Mouse (Mus musculus) MEL (cell line): ENCODE data around the gene Kcnmb2. TPM values are rescaled to one million over a fixed set of nuclear protein-coding genes. Genes with fewer than 3 reads are reported as not detected.

Experiments used
- DNase-seq: peaks from one replicate; pipeline ENCODE4 v3.0.0; 2011; ENCODE audit warnings: low read depth, low spot score
- H3K27ac ChIP-seq: 2 replicates; pipeline ENCODE4 v1.5.1; 2012; ENCODE audit warnings: low read depth, mild to moderate bottlenecking, control low read depth, low read length, moderate library complexity; ENCODE audit not compliant: control insufficient read depth
- H3K27me3 ChIP-seq, 2 experiments: fragments of 150-350 bp in 1 of 2; sonication (generic) in 1 of 2; 2 replicates each; pipeline ENCODE4 v1.6.1; 2012; ENCODE audit warnings: low read length in 2 of 2, mild to moderate bottlenecking in 2 of 2, improper control_type of control experiment in 1 of 2, moderate library complexity in 1 of 2; ENCODE audit not compliant: insufficient read depth in 2 of 2, control insufficient read depth in 1 of 2
- H3K36me3 ChIP-seq, 2 experiments: 2 replicates each; pipeline ENCODE4 v1.6.1; 2012 to 2014; ENCODE audit warnings: low read length in 2 of 2, improper control_type of control experiment in 1 of 2, inconsistent platforms in 1 of 2, mild to moderate bottlenecking in 1 of 2; ENCODE audit not compliant: insufficient read depth in 2 of 2, control insufficient read depth in 1 of 2
- H3K4me1 ChIP-seq, 2 experiments: fragments of 150-350 bp in 1 of 2; sonication (generic) in 1 of 2; 2 replicates each; pipeline ENCODE4 v1.6.1; 2012; ENCODE audit warnings: low read length in 2 of 2, improper control_type of control experiment in 1 of 2, mild to moderate bottlenecking in 1 of 2; ENCODE audit not compliant: insufficient read depth in 2 of 2, control insufficient read depth in 1 of 2
- H3K4me3 ChIP-seq, 2 experiments: fragments of 150-350 bp in 1 of 2; sonication (generic) in 1 of 2; 2 replicates each; pipeline ENCODE4 v1.5.1; 2012; ENCODE audit warnings: low read depth in 2 of 2, low read length in 2 of 2, mild to moderate bottlenecking in 2 of 2, moderate library complexity in 2 of 2, control low read depth in 1 of 2, improper control_type of control experiment in 1 of 2; ENCODE audit not compliant: control insufficient read depth in 1 of 2, insufficient read depth in 1 of 2
- H3K79me2 ChIP-seq: 2 replicates; pipeline ENCODE4 v1.6.1; 2012; ENCODE audit warnings: mild to moderate bottlenecking, low read length, moderate library complexity; ENCODE audit not compliant: control insufficient read depth, poor library complexity, insufficient read depth
- H3K9ac ChIP-seq: 2 replicates; pipeline ENCODE4 v1.6.1; 2012; ENCODE audit warnings: low read depth, mild to moderate bottlenecking, control low read depth, low read length, moderate library complexity; ENCODE audit not compliant: control insufficient read depth, poor library complexity, severe bottlenecking
- H3K9me3 ChIP-seq: fragments of 150-350 bp; sonication (generic); replicated peaks from 2 replicates; pipeline ENCODE4 v1.6.1; 2012; ENCODE audit warnings: mild to moderate bottlenecking, low read length, improper control_type of control experiment, moderate library complexity; ENCODE audit not compliant: insufficient read depth
- BHLHE40 ChIP-seq: IDR thresholded peaks from 2 replicates; pipeline ENCODE4 v1.6.1; 2012; ENCODE audit warnings: low read depth, mild to moderate bottlenecking, inconsistent platforms, low read length, improper control_type of control experiment, borderline replicate concordance
- CHD1 ChIP-seq: IDR thresholded peaks from 2 replicates; pipeline ENCODE4 v1.6.1; 2012; ENCODE audit warnings: low read depth, mild to moderate bottlenecking, inconsistent platforms, low read length, improper control_type of control experiment
- CHD2 ChIP-seq: IDR thresholded peaks from 2 replicates; pipeline ENCODE4 v1.6.1; 2011; ENCODE audit warnings: low read length, improper control_type of control experiment
- CTCF ChIP-seq, 3 experiments: IDR thresholded peaks in 2 of 3; conservative IDR thresholded peaks in 1 of 3; 2 replicates each; pipeline ENCODE4 v1.5.1; 2011 to 2012; ENCODE audit warnings: low read length in 3 of 3, low read depth in 2 of 3, mild to moderate bottlenecking in 2 of 3, improper control_type of control experiment in 1 of 3, inconsistent platforms in 1 of 3, mixed read lengths in 1 of 3, moderate library complexity in 1 of 3; ENCODE audit not compliant: control insufficient read depth in 1 of 3, insufficient read depth in 1 of 3, poor library complexity in 1 of 3, severe bottlenecking in 1 of 3
- ELF1 ChIP-seq: IDR thresholded peaks from 2 replicates; pipeline ENCODE4 v1.6.1; 2014; ENCODE audit warnings: low read depth, mild to moderate bottlenecking, inconsistent platforms, low read length, improper control_type of control experiment, moderate library complexity
- EP300 ChIP-seq, 2 experiments: IDR thresholded peaks; 2 replicates each; pipeline ENCODE4 v1.6.1; 2011; ENCODE audit warnings: improper control_type of control experiment in 2 of 2, low read length in 2 of 2, low read depth in 1 of 2, mild to moderate bottlenecking in 1 of 2
- ETS1 ChIP-seq: IDR thresholded peaks from 2 replicates; pipeline ENCODE4 v1.6.1; 2012; ENCODE audit warnings: low read depth, mild to moderate bottlenecking, inconsistent platforms, low read length, improper control_type of control experiment, moderate library complexity
- GATA1 ChIP-seq: IDR thresholded peaks from 2 replicates; pipeline ENCODE4 v1.6.1; 2011; ENCODE audit warnings: low read depth, low read length, improper control_type of control experiment
- HCFC1 ChIP-seq: IDR thresholded peaks from 2 replicates; pipeline ENCODE4 v1.6.1; 2012; ENCODE audit warnings: low read depth, mild to moderate bottlenecking, inconsistent platforms, low read length, improper control_type of control experiment, moderate library complexity
- JUND ChIP-seq: IDR thresholded peaks from 2 replicates; pipeline ENCODE4 v1.6.1; 2011; ENCODE audit warnings: low read depth, mild to moderate bottlenecking, improper control_type of control experiment, low read length
- MAX ChIP-seq: IDR thresholded peaks from 2 replicates; pipeline ENCODE4 v1.6.1; 2011; ENCODE audit warnings: low read length, improper control_type of control experiment
- MAZ ChIP-seq: IDR thresholded peaks from 2 replicates; pipeline ENCODE4 v1.6.1; 2012; ENCODE audit warnings: low read depth, mild to moderate bottlenecking, inconsistent platforms, low read length, improper control_type of control experiment
- MEF2A ChIP-seq: IDR thresholded peaks from 2 replicates; pipeline ENCODE4 v1.6.1; 2014; ENCODE audit warnings: low read depth, mild to moderate bottlenecking, inconsistent platforms, low read length, improper control_type of control experiment; ENCODE audit not compliant: poor library complexity, insufficient replicate concordance, severe bottlenecking; ENCODE audit errors: extremely low read depth
- MXI1 ChIP-seq: IDR thresholded peaks from 2 replicates; pipeline ENCODE4 v1.6.1; 2011; ENCODE audit warnings: mild to moderate bottlenecking, low read depth, low read length, improper control_type of control experiment
- MYB ChIP-seq: IDR thresholded peaks from 2 replicates; pipeline ENCODE4 v1.6.1; 2011; ENCODE audit warnings: mild to moderate bottlenecking, low read depth, low read length, improper control_type of control experiment
- MYC ChIP-seq: IDR thresholded peaks from 2 replicates; pipeline ENCODE4 v1.6.1; 2011; ENCODE audit warnings: low read depth, mild to moderate bottlenecking, low read length, improper control_type of control experiment, moderate library complexity
- NELFE ChIP-seq: IDR thresholded peaks from 2 replicates; pipeline ENCODE4 v1.6.1; 2011; ENCODE audit warnings: low read depth, low read length, improper control_type of control experiment
- POLR2AphosphoS2 ChIP-seq: IDR thresholded peaks from 2 replicates; pipeline ENCODE4 v1.6.1; 2011; ENCODE audit warnings: low read length, improper control_type of control experiment
- POLR2AphosphoS5 ChIP-seq: IDR thresholded peaks from 2 replicates; pipeline ENCODE4 v1.6.1; 2012; ENCODE audit warnings: low read depth, borderline replicate concordance, mild to moderate bottlenecking, inconsistent platforms, low read length, moderate library complexity, mixed read lengths
- RAD21 ChIP-seq: IDR thresholded peaks from 2 replicates; pipeline ENCODE4 v1.6.1; 2011; ENCODE audit warnings: mild to moderate bottlenecking, low read depth, low read length, improper control_type of control experiment
- RCOR1 ChIP-seq: IDR thresholded peaks from 2 replicates; pipeline ENCODE4 v1.6.1; 2012; ENCODE audit warnings: low read depth, mild to moderate bottlenecking, inconsistent platforms, low read length, improper control_type of control experiment
- SIN3A ChIP-seq: IDR thresholded peaks from 2 replicates; pipeline ENCODE4 v1.6.1; 2012; ENCODE audit warnings: low read length, improper control_type of control experiment, inconsistent platforms
- SMC3 ChIP-seq: IDR thresholded peaks from 2 replicates; pipeline ENCODE4 v1.6.1; 2011; ENCODE audit warnings: low read depth, low read length, improper control_type of control experiment
- TCF12 ChIP-seq: IDR thresholded peaks from 2 replicates; pipeline ENCODE4 v1.6.1; 2014; ENCODE audit warnings: low read depth, mild to moderate bottlenecking, inconsistent platforms, low read length, improper control_type of control experiment, moderate library complexity
- UBTF ChIP-seq: IDR thresholded peaks from 2 replicates; pipeline ENCODE4 v1.6.1; 2012; ENCODE audit warnings: low read depth, mild to moderate bottlenecking, inconsistent platforms, low read length, improper control_type of control experiment, moderate library complexity, borderline replicate concordance; ENCODE audit not compliant: insufficient read depth
- USF2 ChIP-seq, 2 experiments: IDR thresholded peaks; 2 replicates each; pipeline ENCODE4 v1.6.1; 2011 to 2012; ENCODE audit warnings: improper control_type of control experiment in 2 of 2, low read length in 2 of 2, borderline replicate concordance in 1 of 2, inconsistent platforms in 1 of 2, low read depth in 1 of 2, mild to moderate bottlenecking in 1 of 2; ENCODE audit not compliant: insufficient read depth in 1 of 2
- ZC3H11A ChIP-seq: IDR thresholded peaks from 2 replicates; pipeline ENCODE4 v1.6.1; 2012; ENCODE audit warnings: low read depth, mild to moderate bottlenecking, inconsistent platforms, low read length, improper control_type of control experiment
- ZKSCAN1 ChIP-seq: IDR thresholded peaks from 2 replicates; pipeline ENCODE4 v1.6.1; 2012; ENCODE audit warnings: low read depth, mild to moderate bottlenecking, inconsistent platforms, low read length, improper control_type of control experiment, moderate library complexity
- ZMIZ1 ChIP-seq: IDR thresholded peaks from 2 replicates; pipeline ENCODE4 v1.6.1; 2012; ENCODE audit warnings: low read depth, mild to moderate bottlenecking, inconsistent platforms, low read length, improper control_type of control experiment, moderate library complexity
- ZNF384 ChIP-seq: IDR thresholded peaks from 2 replicates; pipeline ENCODE4 v1.6.1; 2012; ENCODE audit warnings: low read depth, mild to moderate bottlenecking, inconsistent platforms, low read length, improper control_type of control experiment
- polyA plus RNA-seq, 2 experiments: library from polyadenylated mRNA; stranded (reverse) in 1 of 2; unstranded in 1 of 2; fragments of >175 nt in 1 of 2; fragments of >200 nt in 1 of 2; gene quantifications; 2 replicates each; pipeline versions ENCODE4 v1.2.1 to v1.2.4; 2012; ENCODE audit warnings: low replicate concordance in 2 of 2, low read depth in 1 of 2; ENCODE audit not compliant: insufficient read length in 2 of 2, insufficient read depth in 1 of 2, missing spikeins in 1 of 2
- total RNA-seq: library from RNA; depleted of rRNA; stranded (reverse); fragments of 300-350 nt; gene quantifications from 2 replicates; pipeline ENCODE4 v1.2.3, GENCODE M21; 2012

The Kcnmb2 gene
- total and polyA plus RNA-seq, 3 experiments: not detected

DNA sequence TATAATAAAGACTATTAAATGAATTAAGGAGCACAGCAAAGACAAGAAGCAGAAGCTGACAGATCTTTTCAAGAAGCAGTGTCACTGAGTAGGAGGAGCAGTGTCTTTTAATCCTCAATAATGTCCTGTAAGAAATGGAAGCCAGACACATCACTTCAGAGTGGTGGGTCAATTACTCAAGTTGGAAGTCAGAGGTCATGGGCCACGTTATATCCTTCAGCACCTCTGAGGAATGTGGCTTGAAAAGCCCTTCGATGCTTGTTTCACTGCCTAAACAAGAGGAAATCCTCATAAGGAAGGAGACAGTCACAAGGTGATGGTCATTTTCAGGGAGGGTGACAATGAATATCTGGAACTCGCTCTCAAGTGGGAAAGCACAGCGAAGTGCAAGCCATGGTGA, 223.1 kb downstream of the Kcnmb2 start:
- no peak overlapping the region for H3K27ac ChIP-seq
- H3K4me1 ChIP-seq: no peaks in the 10 kb centered on the region
- H3K4me3 ChIP-seq: no peak overlapping the region
- H3K79me2 ChIP-seq: no peaks in the 10 kb centered on the region
- H3K9ac ChIP-seq: no peak overlapping the region
- no peaks in the 10 kb centered on the region for H3K27me3 ChIP-seq
- no peaks in the 10 kb centered on the region for H3K9me3 ChIP-seq
- DNase-seq: no peak
- no peaks in the 10 kb centered on the region for H3K36me3 ChIP-seq
- no peak for TF ChIP-seq POLR2AphosphoS5
- no peak for TF ChIP-seq CHD2
- no peak for TF ChIP-seq JUND
- no peak for TF ChIP-seq ZKSCAN1
- no peak for TF ChIP-seq SMC3
- TF ChIP-seq POLR2AphosphoS2: no peak
- TF ChIP-seq MAX: no peak
- TF ChIP-seq RAD21: no peak
- TF ChIP-seq MEF2A: no peak
- TF ChIP-seq SIN3A: no peak
- TF ChIP-seq ZC3H11A: no peak
- no peak for TF ChIP-seq USF2 (IDR thresholded peaks at IDR 0.05; ENCODE audit: borderline replicate concordance in 1 of 2, insufficient read depth in 1 of 2, low read depth in 1 of 2, low read length in 2 of 2)
- no peak for TF ChIP-seq ELF1
- TF ChIP-seq CTCF (IDR thresholded peaks at IDR 0.05 in 2 of 3, conservative IDR thresholded peaks at IDR 0.05 in 1 of 3; ENCODE audit: control insufficient read depth in 1 of 3, insufficient read depth in 1 of 3, low read depth in 2 of 3, low read length in 3 of 3, poor library complexity in 1 of 3, severe bottlenecking in 1 of 3): no peak
- no peak for TF ChIP-seq CHD1
- TF ChIP-seq ZMIZ1: no peak
- TF ChIP-seq UBTF: no peak
- TF ChIP-seq ETS1: no peak
- no peak for TF ChIP-seq GATA1
- no peak for TF ChIP-seq NELFE

DNA sequence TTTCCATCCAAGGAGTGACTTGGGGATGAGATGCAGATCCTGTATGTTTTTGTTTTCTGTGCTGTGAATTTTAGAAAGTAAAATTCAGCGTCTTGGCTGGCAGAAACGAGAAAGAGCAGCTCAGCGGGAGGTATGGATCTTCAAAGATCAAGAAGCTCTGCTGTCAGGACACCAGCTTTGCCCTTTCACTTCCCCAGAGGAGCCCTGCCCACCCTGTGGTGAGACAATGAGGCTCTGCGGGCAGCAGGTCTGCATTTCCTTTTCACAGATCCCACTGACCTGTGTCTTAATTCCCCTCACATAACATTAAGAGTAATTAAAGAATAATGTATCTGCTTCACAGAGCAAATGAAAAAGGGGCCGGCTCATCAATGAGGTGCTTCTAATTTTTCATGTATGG, 226.1 kb downstream of the Kcnmb2 start:
- no peaks in the 10 kb centered on the region for H3K27me3 ChIP-seq
- no peak overlapping the region for H3K9ac ChIP-seq
- H3K4me1 ChIP-seq: no peaks in the 10 kb centered on the region
- DNase-seq: no peak
- TF ChIP-seq RAD21 (no peak), MAX (no peak), MXI1 (no peak), RCOR1 (no peak), ZC3H11A (no peak), JUND (no peak), TCF12 (no peak), CTCF (IDR thresholded peaks at IDR 0.05 in 2 of 3, conservative IDR thresholded peaks at IDR 0.05 in 1 of 3; ENCODE audit: control insufficient read depth in 1 of 3, insufficient read depth in 1 of 3, low read depth in 2 of 3, low read length in 3 of 3, poor library complexity in 1 of 3, severe bottlenecking in 1 of 3) (no peak), CHD2 (no peak), BHLHE40 (no peak), NELFE (no peak), MEF2A (no peak), POLR2AphosphoS5 (no peak), HCFC1 (no peak), MYB (no peak), ZNF384 (no peak), MAZ (no peak), MYC (no peak), EP300 (IDR thresholded peaks at IDR 0.05; ENCODE audit: low read depth in 1 of 2, low read length in 2 of 2) (no peak)
- no peaks in the 10 kb centered on the region for H3K9me3 ChIP-seq
- H3K27ac ChIP-seq: no peak overlapping the region
- no peaks in the 10 kb centered on the region for H3K36me3 ChIP-seq
- H3K4me3 ChIP-seq: no peak overlapping the region
- no peaks in the 10 kb centered on the region for H3K79me2 ChIP-seq
